Mouse (Mus musculus) hematopoietic multipotent progenitor cell, adult 10-12 weeks (in vitro differentiated cells): Measurements from ENCODE around the gene Dbnl. TPM values are rescaled to one million over a fixed set of nuclear protein-coding genes. Genes with fewer than 3 reads are reported as not detected.

Source experiments
- polyA plus RNA-seq: library from polyadenylated mRNA; stranded (reverse); fragments of >175 nt; gene quantifications from 2 replicates; pipeline ENCODE4 v1.2.3, GENCODE M21; 2012; ENCODE audit warnings: low replicate concordance

Dbnl gene
- 195 and 215 TPM in 2 replicates for polyA plus RNA-seq

DNA sequence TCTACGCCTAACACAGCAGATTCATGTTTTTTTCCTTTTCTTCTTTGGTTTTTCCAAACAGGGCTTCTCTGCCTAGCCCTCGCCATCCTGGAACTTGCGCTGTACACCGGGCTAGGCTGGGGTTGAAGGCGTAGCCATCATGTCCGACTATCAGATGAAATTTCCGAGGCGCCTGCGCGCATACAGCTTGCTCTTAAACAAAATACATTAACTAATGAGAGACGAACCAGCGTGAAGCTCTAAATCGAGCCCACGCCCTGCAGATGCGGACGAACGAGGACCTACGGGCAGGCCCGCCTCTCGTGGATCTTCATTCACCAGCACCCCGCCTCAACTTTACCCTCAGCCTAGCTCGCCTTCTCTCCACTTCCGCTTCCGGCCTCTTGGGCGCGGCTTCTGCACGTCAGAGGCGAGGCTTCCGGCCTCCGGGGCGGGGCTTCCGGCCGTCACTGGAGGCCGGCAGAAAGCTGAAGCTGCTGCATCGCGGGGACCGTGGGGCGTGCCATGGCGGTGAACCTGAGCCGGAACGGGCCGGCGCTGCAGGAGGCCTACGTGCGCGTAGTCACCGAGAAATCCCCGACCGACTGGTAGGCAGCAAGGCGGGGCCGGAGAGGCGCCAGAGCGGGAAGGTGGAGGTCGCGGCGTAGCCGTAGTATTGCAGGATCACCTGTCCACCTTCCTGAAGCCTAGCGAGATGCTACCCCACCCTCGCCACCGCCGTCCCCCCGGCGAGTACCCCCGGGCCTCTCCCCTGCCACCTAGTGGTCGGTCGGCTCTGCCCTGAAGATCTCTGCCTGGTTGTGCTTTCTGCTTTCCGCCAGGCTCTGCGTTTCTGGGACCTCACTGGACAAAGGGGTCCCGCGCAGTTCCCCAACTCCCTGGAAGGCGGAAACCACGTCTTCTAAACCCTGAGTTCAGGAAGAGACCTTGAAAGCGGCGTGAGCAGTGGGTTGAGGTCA, at the start of gene Dbnl:
Gene Dbnl (plus strand): TSS at position 433 of the 959 bp plus-strand sequence.

DNA sequence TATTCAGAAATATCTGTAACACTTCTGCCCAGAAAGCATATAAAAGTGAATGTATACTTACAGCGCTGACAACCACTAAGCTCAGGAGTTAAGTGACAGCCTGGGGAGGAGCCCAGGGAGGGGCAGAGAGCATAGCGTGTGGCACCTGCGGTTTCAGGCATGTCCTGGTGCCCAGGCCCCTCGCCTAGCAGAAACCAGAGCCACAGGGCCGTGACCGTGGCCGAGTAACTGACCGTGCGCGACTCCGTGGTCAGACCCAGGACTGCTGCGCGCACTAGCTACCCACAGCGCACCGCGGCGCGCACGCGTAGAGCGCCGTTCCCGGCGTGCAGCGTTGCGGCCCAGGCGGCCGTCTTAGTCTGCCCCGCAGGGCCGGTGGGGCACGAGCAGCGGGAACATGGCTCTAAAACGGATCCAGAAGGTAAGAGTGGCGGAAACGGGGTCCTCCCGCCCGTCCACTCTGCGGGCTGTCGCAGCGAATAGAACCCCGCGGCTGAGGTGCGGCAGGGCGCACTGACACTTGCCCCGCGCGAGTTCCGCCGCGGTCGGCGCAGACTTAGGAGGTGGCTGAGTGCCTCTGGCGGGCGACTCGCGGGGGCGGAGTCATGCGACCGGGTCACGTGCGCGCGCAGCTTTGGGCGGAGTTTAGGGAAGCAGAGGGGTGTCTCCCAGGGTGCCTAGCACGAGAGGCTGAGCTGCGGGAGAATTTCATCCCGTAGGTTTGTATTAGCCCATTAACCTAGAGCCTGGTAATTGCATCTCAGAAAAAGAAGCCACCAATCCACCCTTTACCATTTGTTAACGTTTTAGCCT, 26.3 kb upstream of the Dbnl start, which contains the start of gene Urgcp:
Gene Urgcp (minus strand): TSS at position 557 of the 813 bp plus-strand sequence.

DNA sequence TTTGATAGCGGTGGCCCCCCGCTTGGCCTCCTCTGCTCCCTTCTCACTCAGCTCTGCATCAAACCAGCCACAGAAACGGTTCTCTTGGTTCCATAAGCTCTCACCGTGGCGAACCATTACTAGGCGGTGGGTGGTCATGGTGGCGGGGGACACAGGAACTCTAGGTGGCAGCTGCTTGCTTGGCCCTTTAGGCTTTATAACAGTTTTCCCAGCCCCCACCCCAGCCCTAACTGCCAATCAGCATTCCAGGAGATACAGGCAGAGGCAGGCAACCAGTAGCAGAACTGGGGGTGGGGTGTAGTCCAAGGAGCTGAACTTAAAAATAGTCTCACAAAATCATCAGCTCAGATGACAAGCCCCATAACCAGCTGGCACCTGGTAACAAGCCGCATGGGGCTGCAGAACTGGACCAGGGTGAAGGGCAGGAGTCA, 15.3 kb downstream of the Dbnl start, which contains the start of gene Pgam2:
Gene Pgam2 (minus strand): TSS at position 183 of the 431 bp plus-strand sequence.

DNA sequence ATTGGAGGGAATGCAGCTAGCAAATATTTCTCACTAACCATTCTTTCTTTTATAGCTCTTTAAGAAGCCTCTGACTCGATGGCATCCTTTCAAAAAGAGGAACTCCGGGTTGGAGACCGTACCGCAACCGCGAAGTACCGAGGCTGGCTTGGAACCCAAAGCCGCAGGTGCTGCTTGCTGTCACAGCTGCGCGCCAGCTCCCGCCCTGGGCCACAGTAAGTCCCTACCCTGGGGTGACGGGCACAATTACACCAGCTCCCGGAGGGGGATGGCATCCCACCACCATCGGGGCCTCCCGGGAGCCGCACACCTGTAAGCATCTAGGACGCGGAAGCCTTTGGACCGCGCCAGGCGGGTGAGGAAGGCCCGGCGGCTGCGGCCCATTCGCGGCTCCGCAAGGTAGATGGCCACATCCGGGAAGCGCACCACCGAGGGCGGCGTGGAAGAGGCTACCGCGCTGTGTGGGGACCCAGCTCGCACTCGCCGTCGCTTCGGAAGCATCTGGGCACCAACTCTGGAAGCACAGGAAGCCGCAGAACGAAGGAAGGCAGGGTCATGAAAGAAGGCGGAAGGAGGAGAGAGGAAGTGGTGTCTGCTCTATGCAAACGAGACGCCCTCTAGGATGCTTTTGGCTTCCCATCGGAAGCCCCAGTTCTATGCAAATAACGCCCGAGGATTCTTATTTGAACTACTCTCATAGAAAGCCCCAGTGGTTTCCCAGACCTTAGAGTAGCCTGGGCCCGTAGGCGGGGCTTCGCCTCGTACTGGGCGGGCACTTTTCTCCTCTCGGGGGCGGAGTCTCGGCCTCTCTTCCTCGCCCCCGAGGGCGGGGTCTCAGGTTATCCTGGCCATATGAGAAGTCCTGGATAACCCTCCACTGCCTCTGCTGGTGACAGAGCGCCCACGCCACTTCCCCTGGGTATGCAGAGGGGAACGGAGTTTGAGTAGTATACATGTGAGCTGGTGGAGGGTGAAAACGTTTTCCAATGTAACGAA, 49.3 kb downstream of the Dbnl start, which contains the start of gene Polm:
Gene Polm (minus strand): TSS at position 766 of the 996 bp plus-strand sequence.

Other genes with a start within 250 kb of the Dbnl start
- gene Ccdc117, start 246.3 kb upstream of the Dbnl start, polyA plus RNA-seq = 5.2 and 8.4 TPM in 2 replicates
- not detected in 2 replicates for gene Ankrd36, start 218.8 kb upstream of the Dbnl start, polyA plus RNA-seq
- gene Mrps24, start 72.8 kb upstream of the Dbnl start, polyA plus RNA-seq = 89.1 and 159 TPM in 2 replicates
- 9.2 and 10.9 TPM in 2 replicates for gene Urgcp, start 26.1 kb upstream of the Dbnl start, polyA plus RNA-seq
- gene Pgam2, start 15.2 kb downstream of the Dbnl start, polyA plus RNA-seq = 0.44 TPM in 1 of 2 replicates, not detected in the other
- gene Polm, start 49.5 kb downstream of the Dbnl start, polyA plus RNA-seq = 50.1 and 80.9 TPM in 2 replicates
- 0.48 and 0.84 TPM in 2 replicates for gene Aebp1, start 73.5 kb downstream of the Dbnl start, polyA plus RNA-seq
- gene Pold2, start 89.8 kb downstream of the Dbnl start, polyA plus RNA-seq = 215 and 262 TPM in 2 replicates
- not detected in 2 replicates for gene Myl7, start 110.3 kb downstream of the Dbnl start, polyA plus RNA-seq
- gene Gck, start 161.6 kb downstream of the Dbnl start, polyA plus RNA-seq = not detected in 2 replicates
- 9.0 and 10.0 TPM in 2 replicates for gene Ykt6, start 167.2 kb downstream of the Dbnl start, polyA plus RNA-seq